Mouse (Mus musculus): ENCODE results near the gene Radil. TPM values are rescaled to one million over a fixed set of nuclear protein-coding genes. Genes with fewer than 3 reads are reported as not detected.

The Radil gene
- total RNA-seq, 1 experiment from 2014 or later, result not detected

- no peak for ATAC-seq (replicated peaks; ENCODE audit: low read depth, poor library complexity, severe bottlenecking)
These were observed 60.8 kb downstream of the Radil start for GRCm38 (mm10) chr5:142489955-142490707.

- no peak for ATAC-seq (replicated peaks; ENCODE audit: low read depth, poor library complexity, severe bottlenecking)
These were observed 64.2 kb downstream of the Radil start for GRCm38 (mm10) chr5:142486654-142487053.

- no peak for ATAC-seq (replicated peaks; ENCODE audit: low read depth, poor library complexity, severe bottlenecking)
These were observed 67.3 kb downstream of the Radil start for GRCm38 (mm10) chr5:142483581-142483980.

GRCm38 (mm10) chr5:142482512-142482911, 68.4 kb downstream of the Radil start:
- no peak for ATAC-seq (replicated peaks; ENCODE audit: low read depth, poor library complexity, severe bottlenecking)

- peak; percentile 79 for ATAC-seq (replicated peaks; ENCODE audit: low read depth, poor library complexity, severe bottlenecking)
These were observed 72.0 kb downstream of the Radil start for GRCm38 (mm10) chr5:142478829-142479435.

- ATAC-seq (replicated peaks; ENCODE audit: low read depth, poor library complexity, severe bottlenecking), result no peak
These were observed 72.9 kb downstream of the Radil start for GRCm38 (mm10) chr5:142477866-142478615.

GRCm38 (mm10) chr5:142477346-142477745, 73.6 kb downstream of the Radil start:
- ATAC-seq (replicated peaks; ENCODE audit: low read depth, poor library complexity, severe bottlenecking), result no peak

- peak; percentile 48 for ATAC-seq (replicated peaks; ENCODE audit: low read depth, poor library complexity, severe bottlenecking)
These were observed 75.2 kb downstream of the Radil start for GRCm38 (mm10) chr5:142475669-142476068.

GRCm38 (mm10) chr5:142473696-142474095, 77.2 kb downstream of the Radil start:
- ATAC-seq (replicated peaks; ENCODE audit: low read depth, poor library complexity, severe bottlenecking), result no peak

GRCm38 (mm10) chr5:142469796-142470195, 81.1 kb downstream of the Radil start:
- no peak for ATAC-seq (replicated peaks; ENCODE audit: low read depth, poor library complexity, severe bottlenecking)

- ATAC-seq (replicated peaks; ENCODE audit: low read depth, poor library complexity, severe bottlenecking), result no peak
These were observed 82.5 kb downstream of the Radil start for GRCm38 (mm10) chr5:142468375-142468774.

- ATAC-seq (replicated peaks; ENCODE audit: low read depth, poor library complexity, severe bottlenecking), result peak; percentile 91
These were observed 87.1 kb downstream of the Radil start, which contains the start of gene Ap5z1 for GRCm38 (mm10) chr5:142463461-142464454. Gene Ap5z1 (plus strand): TSS chr5:142463944.

GRCm38 (mm10) chr5:142463011-142463410, 87.9 kb downstream of the Radil start:
- ATAC-seq (replicated peaks; ENCODE audit: low read depth, poor library complexity, severe bottlenecking), result no peak

- ATAC-seq (replicated peaks; ENCODE audit: low read depth, poor library complexity, severe bottlenecking), result no peak
These were observed 88.3 kb downstream of the Radil start for GRCm38 (mm10) chr5:142462641-142462948.

GRCm38 (mm10) chr5:142461942-142462640, 88.8 kb downstream of the Radil start:
- no peak for ATAC-seq (replicated peaks; ENCODE audit: low read depth, poor library complexity, severe bottlenecking)

- ATAC-seq (replicated peaks; ENCODE audit: low read depth, poor library complexity, severe bottlenecking), result no peak
These were observed 91.1 kb downstream of the Radil start for GRCm38 (mm10) chr5:142459834-142460233.

GRCm38 (mm10) chr5:142458791-142459557, 91.9 kb downstream of the Radil start:
- ATAC-seq (replicated peaks; ENCODE audit: low read depth, poor library complexity, severe bottlenecking), result peak; percentile 6; the same call in 1 of the 2 replicates

- peak; percentile 40 for ATAC-seq (replicated peaks; ENCODE audit: low read depth, poor library complexity, severe bottlenecking)
These were observed 93.6 kb downstream of the Radil start for GRCm38 (mm10) chr5:142457345-142457744.

Data from common myeloid progenitor, adult 5-6 weeks (primary cell).